Mouse (Mus musculus) forebrain, embryonic 10.5 days (tissue): ENCODE data around the gene Avpr1a. TPM values are rescaled to one million over a fixed set of nuclear protein-coding genes. Genes with fewer than 3 reads are reported as not detected.

ENCODE experiments used
- DNase-seq: peaks from one replicate; pipeline ENCODE4 v3.0.0-alpha.2; 2017; ENCODE audit warnings: low spot score; ENCODE audit errors: extremely low spot score
- H3K27ac ChIP-seq: fragments of 300-500 bp; sonication (generic); 2 replicates; pipeline ENCODE4 v1.5.1; 2016; ENCODE audit warnings: mild to moderate bottlenecking
- H3K27me3 ChIP-seq: fragments of 300-500 bp; sonication (generic); 2 replicates; pipeline ENCODE4 v1.6.1; 2016; ENCODE audit warnings: mild to moderate bottlenecking; ENCODE audit not compliant: poor library complexity, severe bottlenecking
- H3K36me3 ChIP-seq: fragments of 300-500 bp; sonication (generic); replicated peaks from 2 replicates; pipeline ENCODE4 v1.6.1; 2016; ENCODE audit warnings: mild to moderate bottlenecking, moderate library complexity
- H3K4me1 ChIP-seq: fragments of 300-500 bp; sonication (generic); 2 replicates; pipeline ENCODE4 v1.6.1; 2016
- H3K4me3 ChIP-seq: fragments of 300-500 bp; sonication (generic); 2 replicates; pipeline ENCODE4 v1.5.1; 2016; ENCODE audit warnings: mild to moderate bottlenecking, moderate library complexity
- H3K9me3 ChIP-seq: fragments of 300-500 bp; sonication (generic); 2 replicates; pipeline ENCODE4 v1.6.1; 2016; ENCODE audit warnings: mild to moderate bottlenecking, moderate library complexity
- WGBS: fragments of 180-500 bp; shearing (Covaris S2); methylation state at CpG from one replicate; pipeline ENCODE4 v1.1.7; 2016; 5-methylcytosine and 5-hydroxymethylcytosine counted together
- polyA plus RNA-seq: library from polyadenylated mRNA; unstranded; fragments of >200 nt; fragmentation: Nextera tagmentation; extraction: Ambion mirVana; gene quantifications from 2 replicates; pipeline ENCODE4 v1.2.1, GENCODE M21; 2016

Avpr1a gene
- 0.11 and 0.16 TPM in 2 replicates for polyA plus RNA-seq

- Histone ChIP-seq H3K36me3 (no peaks in the 10 kb centered on the region), H3K27me3 (peaks cover 48% of the 10 kb centered on the region), H3K27ac (0 out of 2 replicates have a peak within 1 kb of the TSS, but pooled peaks have one; percentile 30), H3K4me1 (peaks cover 23% of the 10 kb centered on the region), H3K9me3 (no peaks in the 10 kb centered on the region), H3K4me3 (peak within 1 kb of the TSS; percentile 62)
- WGBS, result 4% methylated on average over 34 of the region's 34 CpGs
- peak; percentile 34 for DNase-seq
Observed at GRCm38 (mm10) chr10:122447861-122448716, at the start of gene Avpr1a. Gene Avpr1a (plus strand): TSS chr10:122448499.

GRCm38 (mm10) chr10:122402270-122402669, 46.0 kb upstream of the Avpr1a start:
- Histone ChIP-seq H3K36me3 (no peaks in the 10 kb centered on the region), H3K27ac (no peak overlapping the region), H3K4me1 (no peaks in the 10 kb centered on the region), H3K27me3 (no peaks in the 10 kb centered on the region), H3K9me3 (no peaks in the 10 kb centered on the region), H3K4me3 (no peak overlapping the region)
- 64% methylated on average over 1 of the region's 1 CpGs for whole genome bisulfite sequencing
- DNase-seq, result no peak

GRCm38 (mm10) chr10:122406333-122406732, 42.0 kb upstream of the Avpr1a start:
- Histone ChIP-seq H3K9me3 (no peaks in the 10 kb centered on the region), H3K27me3 (no peaks in the 10 kb centered on the region), H3K4me1 (no peaks in the 10 kb centered on the region), H3K4me3 (no peak overlapping the region), H3K27ac (no peak overlapping the region), H3K36me3 (no peaks in the 10 kb centered on the region)
- DNase-seq, result no peak
- 92% methylated on average over 6 of the region's 6 CpGs for WGBS

GRCm38 (mm10) chr10:122408697-122409409, 39.4 kb upstream of the Avpr1a start:
- Histone ChIP-seq H3K4me3 (no peak overlapping the region), H3K9me3 (no peaks in the 10 kb centered on the region), H3K27ac (no peak overlapping the region), H3K36me3 (no peaks in the 10 kb centered on the region), H3K27me3 (no peaks in the 10 kb centered on the region), H3K4me1 (no peaks in the 10 kb centered on the region)
- DNase-seq, result no peak
- 92% methylated on average over 7 of the region's 7 CpGs for WGBS

- Histone ChIP-seq H3K36me3 (no peaks in the 10 kb centered on the region), H3K9me3 (no peaks in the 10 kb centered on the region), H3K27me3 (no peaks in the 10 kb centered on the region), H3K4me1 (no peaks in the 10 kb centered on the region), H3K27ac (no peak overlapping the region), H3K4me3 (no peak overlapping the region)
- 68% methylated on average over 2 of the region's 2 CpGs for WGBS
- no peak for DNase-seq
Observed at GRCm38 (mm10) chr10:122410791-122411190, 37.5 kb upstream of the Avpr1a start.

- no peak overlapping the region for H3K4me3 ChIP-seq
- 89% methylated on average over 4 of the region's 4 CpGs for WGBS
- H3K27me3 ChIP-seq, result no peaks in the 10 kb centered on the region
- H3K4me1 ChIP-seq, result no peaks in the 10 kb centered on the region
- H3K27ac ChIP-seq, result no peak overlapping the region
- H3K9me3 ChIP-seq, result no peaks in the 10 kb centered on the region
- DNase-seq, result no peak
- no peaks in the 10 kb centered on the region for H3K36me3 ChIP-seq
Observed at GRCm38 (mm10) chr10:122432690-122433089, 15.6 kb upstream of the Avpr1a start.

GRCm38 (mm10) chr10:122447275-122447674, 1.0 kb upstream of the Avpr1a start:
- H3K27ac ChIP-seq, result no peak overlapping the region
- no peaks in the 10 kb centered on the region for H3K9me3 ChIP-seq
- DNase-seq, result peak; percentile 71
- H3K4me3 ChIP-seq, result no peak overlapping the region; the same call in 1 of the 2 replicates
- WGBS, result 33% methylated on average over 9 of the region's 10 CpGs
- H3K27me3 ChIP-seq, result peaks cover 48% of the 10 kb centered on the region
- H3K4me1 ChIP-seq, result peaks cover 23% of the 10 kb centered on the region
- H3K36me3 ChIP-seq, result no peaks in the 10 kb centered on the region

- peak overlapping the region; percentile 62 for H3K4me3 ChIP-seq
- peak; percentile 50 for DNase-seq
- H3K4me1 ChIP-seq, result peaks cover 23% of the 10 kb centered on the region
- H3K9me3 ChIP-seq, result no peaks in the 10 kb centered on the region
- peaks cover 48% of the 10 kb centered on the region for H3K27me3 ChIP-seq
- H3K27ac ChIP-seq, result 0 out of 2 replicates have a peak overlapping the region, but pooled peaks have one; percentile 30
- H3K36me3 ChIP-seq, result no peaks in the 10 kb centered on the region
- 1% methylated on average over 70 of the region's 70 CpGs for WGBS
Observed at GRCm38 (mm10) chr10:122448717-122449611, 665 bp downstream of the Avpr1a start.

GRCm38 (mm10) chr10:122449856-122450255, 1.6 kb downstream of the Avpr1a start:
- DNase-seq, result no peak
- Histone ChIP-seq H3K4me1 (peaks cover 23% of the 10 kb centered on the region), H3K4me3 (peak overlapping the region; percentile 62; the same call in 1 of the 2 replicates), H3K36me3 (no peaks in the 10 kb centered on the region), H3K27me3 (peaks cover 48% of the 10 kb centered on the region), H3K27ac (no peak overlapping the region), H3K9me3 (no peaks in the 10 kb centered on the region)

GRCm38 (mm10) chr10:122453466-122453865, 5.2 kb downstream of the Avpr1a start:
- Histone ChIP-seq H3K27ac (no peak overlapping the region), H3K27me3 (peaks cover 35% of the 10 kb centered on the region), H3K4me1 (peaks cover 11% of the 10 kb centered on the region), H3K9me3 (no peaks in the 10 kb centered on the region), H3K4me3 (no peak overlapping the region), H3K36me3 (no peaks in the 10 kb centered on the region)
- WGBS, result 90% methylated on average over 3 of the region's 3 CpGs
- no peak for DNase-seq

- peaks cover 12% of the 10 kb centered on the region for H3K27me3 ChIP-seq
- H3K4me3 ChIP-seq, result no peak overlapping the region
- no peaks in the 10 kb centered on the region for H3K9me3 ChIP-seq
- no peak overlapping the region for H3K27ac ChIP-seq
- no peak for DNase-seq
- no peaks in the 10 kb centered on the region for H3K4me1 ChIP-seq
- WGBS, result 93% methylated on average over 11 of the region's 11 CpGs
- no peaks in the 10 kb centered on the region for H3K36me3 ChIP-seq
Observed at GRCm38 (mm10) chr10:122455793-122456192, 7.5 kb downstream of the Avpr1a start.

GRCm38 (mm10) chr10:122476846-122477245, 28.5 kb downstream of the Avpr1a start:
- no peaks in the 10 kb centered on the region for H3K27me3 ChIP-seq
- H3K9me3 ChIP-seq, result no peaks in the 10 kb centered on the region
- no peak for DNase-seq
- no peaks in the 10 kb centered on the region for H3K4me1 ChIP-seq
- H3K36me3 ChIP-seq, result no peaks in the 10 kb centered on the region
- no peak overlapping the region for H3K4me3 ChIP-seq
- H3K27ac ChIP-seq, result no peak overlapping the region
- 92% methylated on average over 5 of the region's 5 CpGs for WGBS
